Mouse (Mus musculus): Measurements from ENCODE around the gene Commd6. TPM values are rescaled to one million over a fixed set of nuclear protein-coding genes. Genes with fewer than 3 reads are reported as not detected.
A peak's percentile ranks its signal among the peaks of the same experiment; 100 is the strongest.

The Commd6 gene
- 87.2 and 101 TPM in 2 replicates for polyA plus RNA-seq (2016; fragmentation: Nextera tagmentation; extraction: Ambion mirVana)

DNA sequence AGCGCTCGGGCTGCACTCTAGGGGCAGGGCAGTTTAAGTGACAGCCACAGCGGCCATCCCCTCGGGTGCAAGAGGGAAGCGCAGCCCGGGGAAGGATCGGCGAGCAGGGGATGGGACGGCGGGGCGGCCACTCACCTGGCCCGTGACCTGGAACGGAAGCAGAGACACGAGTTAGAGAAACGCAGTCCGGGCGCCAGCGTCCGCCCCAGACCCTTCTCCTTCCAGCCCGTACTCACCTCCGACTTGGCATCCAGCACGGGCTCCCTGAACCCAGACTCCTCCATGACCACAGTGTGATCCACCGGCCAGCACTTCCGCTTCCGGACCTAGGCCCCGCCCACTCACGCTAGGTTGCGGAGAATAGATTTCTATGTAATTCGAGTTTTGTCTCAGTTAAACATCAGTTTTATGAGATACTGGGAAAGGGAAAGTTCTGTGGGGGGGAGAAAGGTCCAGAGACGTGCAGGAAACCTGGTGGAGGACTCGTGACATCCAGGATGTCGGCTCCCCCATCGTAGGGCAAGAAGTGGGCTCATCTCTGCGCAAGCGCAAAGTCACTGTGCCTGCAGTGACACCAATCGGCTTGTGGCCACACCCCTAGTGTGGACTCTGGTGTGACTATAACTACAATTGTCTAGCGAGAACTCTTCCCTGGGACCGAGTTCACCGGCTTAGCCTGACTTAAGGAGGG lies at the start of gene Commd6:
Commd6 (minus strand) TSS at position 534 of the 691 bp plus-strand sequence.
- peak within 1 kb of the TSS; percentile 78 for H3K27ac ChIP-seq
- WGBS, result under 1% methylated on average over 39 of the region's 39 CpGs
- H3K4me3 ChIP-seq, result peak within 1 kb of the TSS; percentile 87

DNA sequence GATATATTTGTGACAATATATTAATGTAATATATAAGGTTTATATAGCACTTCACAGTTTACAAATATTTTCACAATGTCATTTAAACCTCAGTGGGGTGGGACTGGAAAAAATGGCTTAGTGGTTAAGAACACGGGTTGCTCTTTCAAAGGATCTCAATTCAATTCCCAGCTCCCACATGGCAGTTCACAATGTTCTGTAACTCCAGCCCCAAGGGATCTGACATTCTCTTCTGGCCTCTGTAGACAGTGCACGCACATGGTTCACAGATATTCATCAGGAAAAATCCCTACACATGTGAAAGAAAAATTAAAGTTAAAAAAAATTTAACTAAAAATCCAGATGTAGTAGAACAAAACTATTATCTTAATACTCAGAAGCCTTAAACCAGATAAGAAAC lies 47.9 kb upstream of the Commd6 start:
- WGBS, result 83% methylated on average over 2 of the region's 2 CpGs
- Histone ChIP-seq H3K4me1 (no peaks in the 10 kb centered on the region), H3K36me3 (peaks cover 3% of the 10 kb centered on the region; the same call in 1 of the 2 replicates), H3K27me3 (no peaks in the 10 kb centered on the region), H3K4me2 (replicated peaks) (no peak overlapping the region), H3K27ac (no peak overlapping the region), H3K9ac (no peak overlapping the region), H3K9me3 (no peaks in the 10 kb centered on the region), H3K4me3 (no peak overlapping the region)
- ATAC-seq (ENCODE audit: insufficient number of reproducible peaks, insufficient read depth, low FRiP score, low TSS enrichment), result no peak

More for the DNA sequence above, at the start of gene Commd6:
- H3K9me3 ChIP-seq, result no peaks in the 10 kb centered on the region
- H3K4me1 ChIP-seq, result no peaks in the 10 kb centered on the region
- peak; percentile 98 for ATAC-seq (ENCODE audit: insufficient number of reproducible peaks, insufficient read depth, low FRiP score, low TSS enrichment)
- 0 out of 2 replicates have a peak, but pooled peaks cover 2% of the 10 kb centered on the region for H3K36me3 ChIP-seq
- H3K4me2 ChIP-seq (replicated peaks), result peak within 1 kb of the TSS; percentile 71
- peak within 1 kb of the TSS; percentile 73 for H3K9ac ChIP-seq
- no peaks in the 10 kb centered on the region for H3K27me3 ChIP-seq

- Histone ChIP-seq H3K4me1 (no peaks in the 10 kb centered on the region), H3K36me3 (peaks cover 3% of the 10 kb centered on the region; the same call in 1 of the 2 replicates), H3K4me3 (no peak overlapping the region), H3K27ac (no peak overlapping the region), H3K4me2 (replicated peaks) (no peak overlapping the region), H3K9me3 (no peaks in the 10 kb centered on the region), H3K9ac (no peak overlapping the region), H3K27me3 (no peaks in the 10 kb centered on the region)
- no peak for ATAC-seq (ENCODE audit: insufficient number of reproducible peaks, insufficient read depth, low FRiP score, low TSS enrichment)
- 91% methylated on average over 6 of the region's 6 CpGs for WGBS
These were observed 47.2 kb upstream of the Commd6 start for GRCm38 (mm10) chr14:101687696-101688095.

- no peak overlapping the region for H3K27ac ChIP-seq
- WGBS, result 96% methylated on average over 1 of the region's 1 CpGs
- H3K27me3 ChIP-seq, result no peaks in the 10 kb centered on the region
These were observed 31.7 kb upstream of the Commd6 start for GRCm38 (mm10) chr14:101672226-101672625.

DNA sequence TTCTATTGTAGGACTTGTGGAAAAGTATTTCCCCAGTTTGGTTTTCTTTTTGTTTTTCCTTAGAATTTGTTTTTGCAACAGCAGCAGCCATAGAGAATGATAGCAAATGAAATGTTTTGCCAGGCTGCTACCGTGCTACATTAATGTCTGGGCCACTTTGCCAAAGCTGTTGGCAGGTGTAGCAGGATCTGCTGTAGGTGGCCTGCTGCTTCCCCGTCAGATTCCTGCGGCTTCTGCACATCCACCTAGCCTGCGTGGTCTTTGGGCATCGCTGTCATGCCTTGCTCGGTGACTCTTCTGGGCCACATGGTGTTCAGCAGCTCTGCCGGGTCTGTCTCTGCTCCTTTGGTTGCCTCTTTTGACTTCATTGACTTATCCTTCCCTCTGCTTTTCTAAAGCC lies 28.1 kb upstream of the Commd6 start:
- WGBS, result 93% methylated on average over 7 of the region's 7 CpGs
- Histone ChIP-seq H3K9me3 (no peaks in the 10 kb centered on the region), H3K4me2 (replicated peaks) (no peak overlapping the region), H3K9ac (no peak overlapping the region), H3K4me3 (no peak overlapping the region), H3K36me3 (peaks cover 10% of the 10 kb centered on the region), H3K27me3 (no peaks in the 10 kb centered on the region), H3K4me1 (no peaks in the 10 kb centered on the region), H3K27ac (no peak overlapping the region)
- ATAC-seq (ENCODE audit: insufficient number of reproducible peaks, insufficient read depth, low FRiP score, low TSS enrichment), result no peak

More at GRCm38 (mm10) chr14:101672226-101672625, 31.7 kb upstream of the Commd6 start:
- no peak overlapping the region for H3K9ac ChIP-seq
- ATAC-seq (ENCODE audit: insufficient number of reproducible peaks, insufficient read depth, low FRiP score, low TSS enrichment), result no peak
- H3K4me1 ChIP-seq, result no peaks in the 10 kb centered on the region
- H3K36me3 ChIP-seq, result peaks cover 6% of the 10 kb centered on the region
- H3K4me2 ChIP-seq (replicated peaks), result no peak overlapping the region
- H3K9me3 ChIP-seq, result no peaks in the 10 kb centered on the region
- no peak overlapping the region for H3K4me3 ChIP-seq

DNA sequence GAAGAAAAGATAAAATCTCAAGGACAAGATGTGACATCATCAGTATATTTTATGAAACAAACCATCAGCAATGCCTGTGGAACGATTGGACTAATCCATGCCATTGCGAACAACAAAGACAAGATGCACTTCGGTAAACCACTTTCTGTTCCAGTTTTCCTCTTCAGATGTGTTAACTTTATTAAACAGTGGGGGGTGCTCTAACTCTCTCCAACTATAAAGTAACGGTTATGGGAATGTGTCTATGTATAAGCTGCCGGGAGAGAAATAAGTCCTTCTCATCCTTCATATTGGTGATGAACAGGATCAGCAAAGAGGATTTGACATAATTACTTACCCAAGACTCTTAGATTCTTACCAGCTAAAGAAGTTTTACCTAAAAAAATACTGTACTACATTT lies 26.1 kb upstream of the Commd6 start:
- no peaks in the 10 kb centered on the region for H3K4me1 ChIP-seq
- 86% methylated on average over 5 of the region's 5 CpGs for WGBS
- peaks cover 10% of the 10 kb centered on the region for H3K36me3 ChIP-seq
- H3K27me3 ChIP-seq, result no peaks in the 10 kb centered on the region
- H3K9ac ChIP-seq, result no peak overlapping the region
- ATAC-seq (ENCODE audit: insufficient number of reproducible peaks, insufficient read depth, low FRiP score, low TSS enrichment), result no peak
- H3K4me2 ChIP-seq (replicated peaks), result no peak overlapping the region
- H3K4me3 ChIP-seq, result no peak overlapping the region
- H3K27ac ChIP-seq, result no peak overlapping the region
- no peaks in the 10 kb centered on the region for H3K9me3 ChIP-seq

- Histone ChIP-seq H3K4me2 (replicated peaks) (no peak overlapping the region), H3K36me3 (peaks cover 10% of the 10 kb centered on the region), H3K4me3 (no peak overlapping the region), H3K27me3 (no peaks in the 10 kb centered on the region), H3K9me3 (no peaks in the 10 kb centered on the region), H3K9ac (no peak overlapping the region), H3K27ac (no peak overlapping the region), H3K4me1 (no peaks in the 10 kb centered on the region)
- ATAC-seq (ENCODE audit: insufficient number of reproducible peaks, insufficient read depth, low FRiP score, low TSS enrichment), result no peak
- 96% methylated on average over 7 of the region's 7 CpGs for WGBS
These were observed 25.6 kb upstream of the Commd6 start for GRCm38 (mm10) chr14:101666056-101666455.

- H3K4me1 ChIP-seq, result no peaks in the 10 kb centered on the region
- WGBS, result 87% methylated on average over 3 of the region's 3 CpGs
- no peak for ATAC-seq (ENCODE audit: insufficient number of reproducible peaks, insufficient read depth, low FRiP score, low TSS enrichment)
These were observed 23.8 kb upstream of the Commd6 start for GRCm38 (mm10) chr14:101664274-101664673.

GRCm38 (mm10) chr14:101661654-101662412 lies 21.3 kb upstream of the Commd6 start:
- ATAC-seq (ENCODE audit: insufficient number of reproducible peaks, insufficient read depth, low FRiP score, low TSS enrichment), result no peak
- WGBS, result 58% methylated on average over 3 of the region's 3 CpGs
- Histone ChIP-seq H3K9me3 (no peaks in the 10 kb centered on the region), H3K27ac (no peak overlapping the region), H3K4me3 (no peak overlapping the region), H3K36me3 (0 out of 2 replicates have a peak, but pooled peaks cover 7% of the 10 kb centered on the region), H3K4me1 (no peaks in the 10 kb centered on the region), H3K4me2 (replicated peaks) (no peak overlapping the region), H3K9ac (no peak overlapping the region), H3K27me3 (no peaks in the 10 kb centered on the region)

More at GRCm38 (mm10) chr14:101664274-101664673, 23.8 kb upstream of the Commd6 start:
- Histone ChIP-seq H3K4me2 (replicated peaks) (no peak overlapping the region), H3K27me3 (no peaks in the 10 kb centered on the region), H3K9ac (no peak overlapping the region), H3K4me3 (no peak overlapping the region), H3K27ac (no peak overlapping the region), H3K36me3 (peaks cover 7% of the 10 kb centered on the region; the same call in 1 of the 2 replicates), H3K9me3 (no peaks in the 10 kb centered on the region)

- WGBS, result 86% methylated on average over 10 of the region's 10 CpGs
- H3K36me3 ChIP-seq, result 0 out of 2 replicates have a peak, but pooled peaks cover 3% of the 10 kb centered on the region
- ATAC-seq (ENCODE audit: insufficient number of reproducible peaks, insufficient read depth, low FRiP score, low TSS enrichment), result no peak
- no peaks in the 10 kb centered on the region for H3K27me3 ChIP-seq
- H3K9ac ChIP-seq, result no peak overlapping the region
- no peak overlapping the region for H3K4me3 ChIP-seq
- no peak overlapping the region for H3K27ac ChIP-seq
- no peak overlapping the region for H3K4me2 ChIP-seq (replicated peaks)
- peaks cover 2% of the 10 kb centered on the region; the same call in 1 of the 2 replicates for H3K4me1 ChIP-seq
- no peaks in the 10 kb centered on the region for H3K9me3 ChIP-seq
These were observed 15.8 kb upstream of the Commd6 start for GRCm38 (mm10) chr14:101656307-101656706.

DNA sequence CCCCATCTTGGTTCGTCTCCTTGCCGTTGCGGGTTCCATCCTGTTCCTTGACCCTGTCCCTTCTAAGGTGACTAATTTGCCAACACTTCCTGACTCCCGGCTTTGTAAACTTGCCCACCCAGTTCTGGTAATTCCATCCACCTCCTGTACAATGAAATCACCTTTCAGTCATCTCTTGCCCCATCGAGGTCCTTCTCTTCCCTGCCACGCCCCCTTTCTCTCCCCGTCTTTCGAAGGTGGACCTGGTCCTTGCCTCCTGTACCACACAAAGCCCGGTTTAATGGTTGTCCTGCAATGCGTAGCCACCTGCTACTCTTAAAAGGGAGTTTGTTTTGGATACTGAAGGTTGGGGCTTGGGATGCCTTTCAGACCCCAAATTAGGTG lies 14.0 kb upstream of the Commd6 start:
- Histone ChIP-seq H3K4me1 (peaks cover 2% of the 10 kb centered on the region; the same call in 1 of the 2 replicates), H3K4me2 (replicated peaks) (peak overlapping the region; percentile 71), H3K27ac (no peak overlapping the region), H3K9ac (peak overlapping the region; percentile 77), H3K4me3 (peak overlapping the region; percentile 86), H3K27me3 (no peaks in the 10 kb centered on the region), H3K9me3 (no peaks in the 10 kb centered on the region), H3K36me3 (no peaks in the 10 kb centered on the region)
- no peak for ATAC-seq (ENCODE audit: insufficient number of reproducible peaks, insufficient read depth, low FRiP score, low TSS enrichment)
- WGBS, result 2% methylated on average over 10 of the region's 10 CpGs

Measured in embryonic facial prominence, embryonic 12.5 days (tissue).